Mouse (Mus musculus) heart, postnatal 0 days (tissue): ENCODE measurements around the gene Mapt.
A peak's percentile ranks its signal among the peaks of the same experiment; 100 is the strongest.

ENCODE experiments used
- CTCF ChIP-seq: IDR thresholded peaks from 2 replicates; pipeline ENCODE4 v1.5.1; 2016; ENCODE audit warnings: antibody characterized with exemption, control low read depth, low read depth
- EP300 ChIP-seq: IDR thresholded peaks from 2 replicates; pipeline ENCODE4 v1.6.1; 2016; ENCODE audit warnings: antibody characterized with exemption, low read depth

- TF ChIP-seq CTCF, result peak; percentile 20; the same call in 1 of the 2 replicates
- no peak for TF ChIP-seq EP300
Measured at GRCm38 (mm10) chr11:104311643-104312042, 80.5 kb downstream of the Mapt start.
